Mouse (Mus musculus): ENCODE data around the gene C2cd3.
A peak's percentile ranks its signal among the peaks of the same experiment; 100 is the strongest.
"Not testable (repeated sequence)": the region's sequence is repeated elsewhere in the genome, so short reads cannot be mapped to it uniquely, and the experiment has no call there.

C2cd3 gene

DNA sequence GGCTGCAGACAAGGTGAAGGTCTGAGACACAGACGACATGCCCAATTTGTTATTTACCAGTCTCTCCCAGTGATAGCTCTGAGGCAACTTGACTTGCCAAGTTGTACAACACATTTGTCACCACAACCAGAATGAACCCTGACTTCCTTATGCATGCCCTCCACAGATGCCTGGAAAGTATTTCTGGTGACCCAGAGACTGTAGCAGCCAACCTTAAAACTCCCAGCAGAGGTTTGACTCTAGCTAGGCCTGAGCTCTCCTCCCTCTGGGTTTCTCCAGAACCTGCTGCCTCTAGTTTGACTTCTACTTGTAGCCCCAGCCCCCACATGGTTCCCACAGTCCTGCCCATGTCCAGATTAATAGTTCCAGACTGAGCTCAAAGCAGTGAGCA is 99.4 kb downstream of the C2cd3 start:
- DNase-seq (ENCODE audit: low spot score) = no peak

DNA sequence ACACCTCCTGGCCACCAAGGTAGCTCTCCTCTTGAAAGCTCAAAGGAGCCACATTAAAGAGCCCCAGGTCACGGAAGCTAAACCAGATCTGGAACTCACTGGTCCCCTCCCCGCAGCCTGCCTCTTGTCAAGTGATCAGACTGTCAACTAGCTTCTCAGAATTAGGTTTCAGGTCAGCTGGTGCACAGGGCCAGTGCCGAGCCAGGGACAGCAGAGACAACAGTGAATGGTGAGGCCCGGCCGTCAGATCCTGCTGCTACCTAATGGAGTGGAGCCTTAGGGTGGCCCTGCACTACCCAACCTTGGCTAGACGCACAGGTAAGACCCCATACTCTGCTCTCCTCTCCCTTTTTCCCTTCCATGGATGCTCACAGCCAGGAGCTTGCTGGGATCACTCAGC is 100.7 kb downstream of the C2cd3 start, which contains the start of gene Ucp3:
Gene Ucp3 (plus strand): TSS at position 214 of the 400 bp plus-strand sequence.
- no peak for DNase-seq (ENCODE audit: low spot score)

DNA sequence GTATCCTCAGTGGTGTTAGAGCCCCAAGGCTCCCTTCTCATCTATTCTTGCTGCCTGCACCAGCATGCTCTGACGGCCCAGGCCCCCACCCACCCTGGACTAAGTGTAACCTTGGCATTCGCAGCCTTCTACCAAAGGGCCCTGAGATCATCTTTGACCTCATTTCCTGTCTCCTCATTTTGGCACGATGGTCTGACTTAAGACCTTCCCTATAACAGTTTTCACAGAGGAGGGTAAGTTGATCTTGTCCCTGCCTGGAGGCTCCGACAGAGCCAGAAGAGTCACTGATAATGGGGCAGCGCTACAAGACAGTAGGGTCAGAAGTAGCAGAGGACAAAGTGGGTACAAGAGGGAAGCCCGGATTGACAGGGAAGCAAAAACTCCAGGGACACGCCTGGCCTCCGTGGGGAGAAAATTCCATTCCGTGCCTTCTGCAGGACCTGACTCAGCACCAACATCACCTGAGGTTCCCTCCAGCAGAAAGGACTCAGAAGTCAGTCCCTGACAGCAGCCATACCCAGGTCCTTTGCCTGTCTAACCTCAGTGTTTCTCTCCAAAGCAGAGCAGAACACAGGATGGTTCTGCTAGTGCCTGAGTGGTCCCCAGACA is 101.9 kb downstream of the C2cd3 start:
- no peak for DNase-seq (ENCODE audit: low spot score)

DNA sequence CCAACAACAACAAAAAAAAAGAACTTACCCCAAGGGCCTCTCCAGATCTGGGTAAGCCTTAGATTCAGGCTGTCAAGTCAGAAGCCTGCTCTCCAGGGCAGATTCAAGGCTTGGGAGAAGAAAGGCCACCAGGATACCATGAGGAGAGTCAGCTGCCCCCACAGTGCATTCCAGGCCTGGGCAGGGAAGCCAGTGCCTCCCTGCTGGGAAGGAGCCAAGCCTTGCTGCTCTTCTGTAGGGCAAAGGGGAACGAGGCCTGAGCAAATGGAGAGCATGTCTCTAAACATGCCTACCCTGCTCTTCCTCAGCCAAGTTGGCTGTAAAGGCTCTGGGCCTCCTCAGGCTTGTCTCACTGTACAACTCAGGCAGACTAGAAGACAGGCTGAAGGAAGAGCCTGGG is 102.6 kb downstream of the C2cd3 start:
- DNase-seq (ENCODE audit: low spot score) = no peak

DNA sequence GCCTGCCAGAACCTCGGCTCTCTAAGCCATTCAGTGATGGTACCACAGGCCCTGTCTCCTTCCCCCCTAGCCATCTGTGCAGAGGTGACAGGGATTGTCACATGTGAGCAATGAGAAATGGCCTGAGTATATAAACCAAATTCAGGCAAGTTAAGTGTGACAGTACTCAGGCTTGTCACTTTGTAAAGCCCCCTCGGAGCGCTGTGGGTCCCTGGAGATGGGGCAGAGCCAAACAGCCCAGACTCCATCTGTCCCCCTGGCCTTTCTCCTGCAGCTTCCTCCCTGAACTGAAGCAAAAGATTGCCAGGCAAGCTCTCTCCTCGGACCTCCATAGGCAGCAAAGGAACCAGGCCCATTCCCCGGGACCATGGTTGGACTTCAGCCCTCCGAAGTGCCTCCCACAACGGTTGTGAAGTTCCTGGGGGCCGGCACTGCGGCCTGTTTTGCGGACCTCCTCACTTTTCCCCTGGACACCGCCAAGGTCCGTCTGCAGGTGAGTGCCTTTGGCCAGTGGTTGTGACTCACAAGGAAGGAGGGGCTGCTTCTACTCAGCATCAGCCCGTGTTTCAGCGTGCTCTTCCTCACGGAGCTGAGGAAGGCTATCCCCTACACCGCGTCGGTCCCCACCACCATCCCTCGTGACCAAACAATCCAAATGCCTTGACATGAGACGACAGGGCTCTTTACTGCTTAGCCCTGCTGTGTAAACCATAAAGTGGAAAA is 107.2 kb downstream of the C2cd3 start:
- no peak for DNase-seq (ENCODE audit: low spot score)

DNA sequence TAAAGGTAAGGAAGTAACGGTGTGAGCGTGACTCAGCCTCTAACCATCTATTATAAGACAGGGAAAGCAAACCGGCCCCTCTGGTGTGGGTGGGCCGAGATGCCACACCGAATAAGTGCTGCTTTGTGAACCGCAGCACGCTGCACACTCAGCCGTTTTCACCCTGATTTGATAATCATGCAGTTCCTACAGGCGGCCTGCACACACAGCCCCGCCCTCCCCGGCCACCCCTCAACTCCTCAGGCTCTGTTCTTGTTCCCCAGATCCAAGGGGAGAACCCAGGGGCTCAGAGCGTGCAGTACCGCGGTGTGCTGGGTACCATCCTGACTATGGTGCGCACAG is 107.8 kb downstream of the C2cd3 start:
- no peak for DNase-seq (ENCODE audit: low spot score)

DNA sequence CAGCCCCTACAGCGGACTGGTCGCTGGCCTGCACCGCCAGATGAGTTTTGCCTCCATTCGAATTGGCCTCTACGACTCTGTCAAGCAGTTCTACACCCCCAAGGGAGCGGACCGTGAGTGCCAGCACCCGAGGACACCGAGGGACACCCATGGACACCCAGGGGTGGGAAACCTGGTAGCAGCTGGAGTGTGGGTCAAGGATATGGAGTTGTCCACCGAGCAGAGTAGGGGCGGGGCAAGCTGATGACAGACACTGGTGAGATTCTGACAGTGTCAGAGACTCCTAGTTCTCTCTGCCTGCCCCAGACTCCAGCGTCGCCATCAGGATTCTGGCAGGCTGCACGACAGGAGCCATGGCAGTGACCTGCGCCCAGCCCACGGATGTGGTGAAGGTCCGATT is 108.1 kb downstream of the C2cd3 start:
- DNase-seq (ENCODE audit: low spot score) = no peak

DNA sequence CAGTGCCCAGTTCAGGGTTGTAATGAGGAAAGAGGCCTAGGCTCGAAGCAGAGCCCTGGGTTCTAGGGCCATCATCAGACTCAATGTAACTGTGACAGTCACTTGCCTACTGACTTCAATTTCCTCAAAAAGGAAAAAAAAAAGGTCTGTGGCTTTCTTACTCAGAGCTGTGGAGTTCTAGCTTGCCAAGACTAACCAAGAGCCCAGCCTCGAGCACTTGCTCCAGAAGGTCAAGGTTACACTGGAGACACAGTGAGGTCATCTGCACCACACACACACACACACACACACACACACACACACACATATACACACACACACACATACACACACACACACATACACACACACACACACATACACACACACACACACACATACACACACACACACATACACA is 110.0 kb downstream of the C2cd3 start:
- DNase-seq (ENCODE audit: low spot score) = not testable (repeated sequence)

DNA sequence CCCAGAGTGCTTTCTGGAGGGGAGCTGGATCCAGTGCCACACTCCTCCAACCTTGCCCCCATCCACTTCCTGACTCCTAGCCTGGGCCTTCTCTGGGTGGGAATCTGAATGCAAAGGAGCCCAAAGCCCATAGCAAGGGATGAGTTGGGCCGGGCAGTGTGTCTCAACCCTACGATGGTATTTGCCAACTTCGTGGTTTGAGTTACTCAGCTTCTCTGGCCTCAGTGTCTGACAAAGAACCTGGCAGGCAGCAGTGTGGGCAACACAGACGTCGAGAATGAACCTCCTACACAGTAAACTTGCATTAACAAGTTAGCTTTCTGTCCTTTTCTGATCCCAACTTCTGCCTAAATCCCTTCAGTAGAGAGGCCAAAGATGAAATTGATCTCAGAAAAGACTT is 112.5 kb downstream of the C2cd3 start:
- DNase-seq (ENCODE audit: low spot score) = no peak

DNA sequence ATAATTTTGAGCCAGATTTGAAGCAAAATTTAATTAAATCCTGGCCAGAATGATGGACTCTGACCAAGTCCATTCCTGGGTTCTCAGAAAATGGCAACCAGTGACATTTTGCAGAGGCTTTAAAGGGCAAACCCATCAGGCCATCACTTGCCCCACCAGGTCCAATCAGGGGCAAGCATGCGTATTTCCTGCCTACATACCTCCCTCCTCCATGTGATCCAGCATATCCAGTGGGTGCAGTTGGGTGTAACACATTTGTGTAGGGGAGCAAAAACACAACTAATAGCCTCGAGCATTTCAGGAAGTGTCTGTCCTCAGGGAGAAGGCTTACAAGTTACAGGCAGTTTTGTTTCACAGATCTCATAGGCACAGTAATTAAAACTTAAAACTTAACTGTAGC is 115.3 kb downstream of the C2cd3 start:
- DNase-seq (ENCODE audit: low spot score) = no peak

DNA sequence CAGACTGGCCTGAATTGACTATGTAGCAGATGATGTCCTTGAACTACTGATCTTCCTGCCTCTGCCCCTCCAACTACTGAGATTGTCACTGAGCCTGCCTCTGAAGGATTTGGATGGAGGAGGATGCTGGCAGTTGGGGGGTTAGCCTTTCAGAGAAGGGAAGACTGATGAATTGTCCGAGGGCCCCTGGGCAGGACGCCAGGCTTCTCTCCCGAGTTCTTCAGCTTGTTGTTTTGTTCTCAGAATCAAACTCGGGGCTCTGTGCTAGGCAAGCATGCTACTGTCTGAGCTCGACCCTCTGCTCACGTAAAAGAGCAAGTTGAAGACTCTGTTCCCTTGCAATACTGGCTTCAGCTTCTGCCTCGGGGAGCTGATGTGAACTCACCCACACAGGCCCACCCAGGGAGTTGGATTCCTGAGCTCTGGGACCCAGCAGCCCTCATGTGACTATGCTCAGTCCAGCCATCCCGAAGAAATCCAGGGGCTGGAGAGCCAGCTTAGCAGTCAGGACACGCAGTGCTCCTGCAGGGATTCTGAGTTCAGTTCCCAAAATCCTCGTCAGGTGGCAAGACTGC is 116.5 kb downstream of the C2cd3 start:
- no peak for DNase-seq (ENCODE audit: low spot score)

DNA sequence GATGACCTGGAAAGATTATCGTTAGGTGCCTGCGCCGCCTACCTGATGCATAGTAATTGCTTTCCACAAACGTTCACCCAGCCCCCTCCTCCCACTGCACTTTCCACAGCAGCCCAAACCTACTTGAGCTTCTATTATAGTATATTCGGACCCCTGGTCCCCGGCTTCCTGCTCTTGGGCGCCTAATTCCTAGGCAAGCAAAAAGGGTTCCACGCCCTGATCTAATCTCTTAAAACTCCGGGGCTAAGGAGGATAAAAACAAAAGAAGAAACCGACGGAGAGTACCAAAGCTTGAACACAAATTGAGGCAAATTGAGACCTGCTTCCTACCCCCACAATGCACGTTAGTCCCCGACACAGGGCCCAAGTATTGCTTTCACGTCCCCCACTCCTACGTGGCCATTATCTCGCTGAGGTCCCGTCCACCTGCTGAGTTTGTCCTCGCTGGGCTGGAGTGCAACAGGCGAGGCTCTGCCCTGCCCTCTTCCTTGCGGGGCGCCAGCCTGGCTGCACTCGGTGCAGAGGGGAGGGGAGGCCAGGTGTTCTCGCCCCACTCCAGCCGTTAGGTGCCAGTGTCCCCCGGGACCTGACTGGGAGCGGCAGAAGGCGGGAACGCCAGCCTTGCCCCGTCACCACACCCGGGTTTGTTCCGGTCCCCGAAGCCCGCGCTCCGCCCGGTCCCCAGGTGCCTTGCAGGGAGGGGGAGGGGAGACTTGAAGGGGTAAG is 120.5 kb downstream of the C2cd3 start:
- DNase-seq (ENCODE audit: low spot score) = no peak

DNA sequence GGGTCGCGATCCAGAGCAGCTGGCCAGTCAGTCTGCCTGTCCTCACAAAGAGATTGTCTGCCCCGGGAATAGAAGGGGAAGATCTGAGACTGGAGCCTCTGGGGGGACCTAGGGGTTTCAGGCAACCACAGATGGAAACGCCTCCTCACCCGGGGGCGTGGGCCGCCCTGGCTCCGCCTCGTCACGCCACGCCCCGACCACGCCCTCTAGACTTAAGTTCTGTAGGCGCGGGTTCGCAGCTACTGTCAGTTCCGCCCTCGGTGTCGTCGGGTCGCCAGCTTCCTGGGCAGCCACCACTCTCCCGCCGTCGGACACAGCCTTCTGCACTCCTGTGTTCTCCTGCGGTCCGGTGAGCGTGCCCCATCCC is 121.1 kb downstream of the C2cd3 start, which contains the start of gene Ucp2:
Gene Ucp2 (plus strand): TSS at position 221 of the 367 bp plus-strand sequence.
- peak; percentile 72 for DNase-seq (ENCODE audit: low spot score)

DNA sequence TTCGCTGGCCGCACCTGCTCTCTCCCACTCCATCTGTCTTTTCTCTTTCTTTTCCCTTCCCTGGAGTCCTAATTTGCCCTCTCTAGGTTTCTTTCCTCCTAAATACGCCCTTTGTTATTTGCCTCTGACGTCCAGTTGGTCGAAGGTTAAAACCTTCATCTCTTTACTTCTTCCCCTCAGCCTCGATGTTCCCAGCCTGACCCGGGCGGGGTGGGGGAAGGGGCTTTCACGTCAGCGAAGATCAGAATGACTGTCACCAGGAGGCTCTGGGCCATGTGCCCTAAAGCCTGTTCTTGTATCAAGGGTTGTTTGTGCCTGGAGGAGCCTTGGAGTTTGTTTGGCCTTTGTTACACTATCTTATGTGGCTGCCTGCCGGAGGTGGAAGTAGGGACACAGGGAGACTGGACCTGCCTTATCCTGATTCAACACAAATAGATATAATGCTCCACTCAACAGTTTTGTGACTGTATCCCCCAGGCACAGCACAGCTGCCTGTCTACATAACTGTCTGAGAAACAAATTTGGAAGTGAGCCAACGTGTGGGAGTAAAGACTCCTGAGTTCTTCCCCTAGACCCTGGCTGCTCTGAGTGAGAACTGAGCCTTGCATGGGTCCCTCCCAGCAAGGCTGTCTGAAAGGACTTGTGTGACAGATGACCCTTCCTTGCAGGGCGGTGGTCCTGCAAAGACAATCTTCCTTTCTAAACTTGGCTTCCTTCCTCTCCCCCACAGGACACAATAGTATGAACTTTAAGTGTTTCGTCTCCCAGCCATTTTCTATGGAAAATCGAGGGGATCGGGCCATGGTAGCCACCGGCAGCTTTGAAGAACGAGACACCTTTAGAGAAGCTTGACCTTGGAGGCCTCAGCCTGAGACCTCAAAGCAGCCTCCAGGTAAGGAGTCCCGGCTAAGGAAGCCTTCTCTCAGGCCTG is 121.7 kb downstream of the C2cd3 start:
- DNase-seq (ENCODE audit: low spot score) = no peak

DNA sequence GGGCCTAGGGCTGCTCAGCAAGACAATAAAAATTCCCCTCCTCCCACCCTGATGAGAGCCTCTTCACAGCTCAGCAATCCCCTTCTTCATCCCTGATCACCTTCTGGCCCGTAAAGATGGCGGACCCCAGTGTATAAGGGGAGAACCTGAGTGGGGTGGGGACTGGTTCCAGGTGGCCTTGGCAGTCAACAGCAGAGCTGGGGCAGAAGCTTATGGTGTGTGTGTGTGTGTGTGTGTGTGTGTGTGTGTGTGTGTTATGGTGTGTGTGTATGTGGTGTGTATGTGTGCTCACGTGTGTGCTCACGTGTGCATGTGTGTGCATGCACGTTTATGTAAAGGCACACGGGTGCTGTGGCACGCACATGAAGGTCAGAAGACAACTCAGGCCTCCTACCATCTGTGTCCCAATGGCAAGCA is 122.4 kb downstream of the C2cd3 start:
- no peak for DNase-seq (ENCODE audit: low spot score)

DNA sequence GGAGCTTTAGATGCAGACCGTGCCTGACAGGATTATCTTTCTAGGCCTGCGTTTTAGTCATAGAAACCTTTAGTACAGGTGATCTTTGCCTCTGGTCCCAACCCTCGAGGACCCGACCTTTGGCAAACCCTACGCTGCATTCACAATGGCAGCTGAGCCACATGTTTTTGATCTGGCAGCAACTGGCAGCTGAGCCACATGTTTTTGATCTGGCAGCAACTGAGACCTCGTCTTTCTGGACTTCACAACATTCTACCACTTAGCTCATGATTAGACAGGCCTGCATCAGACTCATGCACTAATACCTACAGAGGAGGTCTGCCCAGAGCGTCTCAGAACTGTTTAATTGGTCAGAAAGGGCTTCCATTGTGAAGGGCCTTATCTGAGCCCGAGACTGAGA is 123.0 kb downstream of the C2cd3 start:
- DNase-seq (ENCODE audit: low spot score) = no peak

DNA sequence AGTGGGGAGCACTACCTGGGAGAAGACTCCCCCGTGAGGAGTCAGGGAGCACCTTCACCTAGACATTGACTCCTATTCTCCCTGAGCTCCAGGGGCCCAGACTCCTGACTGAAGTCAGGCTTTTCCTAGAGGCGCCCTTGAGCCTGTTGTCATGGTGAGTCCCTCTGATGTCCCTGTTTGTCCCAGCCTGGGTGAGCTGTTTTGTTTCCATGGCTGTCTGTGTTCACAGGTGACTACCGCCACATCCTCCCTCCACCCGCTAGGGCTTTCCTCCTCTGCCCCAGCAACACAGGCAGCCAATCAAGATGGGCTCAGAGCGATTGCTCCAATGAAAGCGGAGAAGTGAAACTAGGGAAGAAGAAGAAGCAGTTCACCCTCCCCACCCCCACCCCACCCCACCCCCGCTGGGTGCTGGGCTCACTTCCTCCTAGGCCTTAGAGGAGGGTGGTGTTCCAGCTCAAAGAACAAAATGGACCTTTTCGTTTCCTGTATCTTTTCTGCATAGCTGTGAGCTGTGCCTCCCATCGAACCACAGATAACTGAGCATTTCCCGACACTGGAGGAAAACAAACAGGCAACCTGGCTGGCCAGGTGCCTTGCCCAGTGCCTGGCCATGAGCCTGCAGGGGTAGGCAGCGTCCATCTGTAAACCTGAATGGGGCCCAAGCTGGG is 123.7 kb downstream of the C2cd3 start:
- DNase-seq (ENCODE audit: low spot score) = no peak

DNA sequence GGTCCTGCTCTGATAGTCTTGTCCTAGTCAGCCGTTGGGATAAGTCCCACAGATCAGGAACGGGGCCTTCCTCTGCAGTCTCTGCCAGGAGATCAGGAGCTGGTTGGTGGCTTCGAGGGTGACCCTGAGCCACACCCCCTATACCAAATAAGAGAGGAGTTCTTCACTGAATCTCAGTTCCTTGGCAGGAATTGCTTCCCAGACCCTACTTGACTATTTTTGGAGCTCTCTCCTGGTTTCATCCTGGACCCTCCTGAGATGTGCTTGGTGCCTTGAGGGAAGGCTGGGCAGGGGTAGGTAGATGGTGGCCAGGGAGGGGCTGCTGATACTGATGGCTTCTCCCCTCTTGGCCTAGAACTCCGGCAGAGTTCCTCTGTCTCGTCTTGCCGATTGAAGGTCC is 124.3 kb downstream of the C2cd3 start:
- DNase-seq (ENCODE audit: low spot score) = no peak

DNA sequence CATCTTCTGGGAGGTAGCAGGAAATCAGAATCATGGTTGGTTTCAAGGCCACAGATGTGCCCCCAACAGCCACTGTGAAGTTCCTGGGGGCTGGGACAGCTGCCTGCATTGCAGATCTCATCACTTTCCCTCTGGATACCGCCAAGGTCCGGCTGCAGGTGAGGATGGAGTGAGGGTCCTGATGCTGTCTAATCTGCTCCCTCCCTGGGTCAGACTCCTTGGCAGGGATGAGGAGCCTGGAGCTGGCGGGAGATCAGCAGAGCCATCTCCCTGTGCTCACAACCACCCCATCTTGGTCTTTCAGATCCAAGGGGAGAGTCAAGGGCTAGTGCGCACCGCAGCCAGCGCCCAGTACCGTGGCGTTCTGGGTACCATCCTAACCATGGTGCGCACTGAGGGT is 124.8 kb downstream of the C2cd3 start:
- no peak for DNase-seq (ENCODE audit: low spot score)

DNA sequence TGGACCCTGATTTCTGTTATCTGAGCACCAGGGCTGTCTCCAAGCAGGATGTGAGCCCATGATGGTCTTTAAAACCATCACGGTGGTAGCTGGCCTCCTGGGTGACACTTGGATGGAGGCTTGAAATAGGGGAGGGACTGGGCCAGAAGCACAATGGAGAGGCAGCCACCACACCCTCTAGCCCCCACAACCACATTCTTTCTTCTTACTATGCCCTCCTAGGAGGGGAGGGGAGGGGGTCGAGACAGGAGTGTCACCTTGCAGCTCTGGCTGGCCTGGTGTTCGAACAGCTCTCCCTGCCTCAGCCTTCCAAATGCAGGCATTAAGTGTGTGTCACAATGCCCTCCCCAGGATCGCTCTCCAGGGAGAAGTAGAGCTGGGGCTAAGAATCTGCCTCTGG is 125.4 kb downstream of the C2cd3 start:
- no peak for DNase-seq (ENCODE audit: low spot score)

DNA sequence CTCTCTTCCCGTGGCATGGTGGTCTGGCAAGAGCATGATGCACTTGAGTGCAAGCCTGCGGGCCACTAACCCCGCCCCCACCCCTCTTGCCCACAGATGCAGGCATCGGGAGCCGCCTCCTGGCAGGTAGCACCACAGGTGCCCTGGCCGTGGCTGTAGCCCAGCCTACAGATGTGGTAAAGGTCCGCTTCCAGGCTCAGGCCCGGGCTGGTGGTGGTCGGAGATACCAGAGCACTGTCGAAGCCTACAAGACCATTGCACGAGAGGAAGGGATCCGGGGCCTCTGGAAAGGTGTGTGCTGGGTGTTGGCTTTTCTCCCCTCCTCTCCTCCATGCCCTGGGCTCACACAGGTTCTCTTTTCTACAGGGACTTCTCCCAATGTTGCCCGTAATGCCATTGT is 125.9 kb downstream of the C2cd3 start:
- no peak for DNase-seq (ENCODE audit: low spot score)

Measured in ovary, postnatal 10 days (tissue).